Mouse (Mus musculus): ENCODE data around the gene Bglap3.

Gene Bglap3

GRCm38 (mm10) chr3:88334902-88335435 lies 37.6 kb downstream of the Bglap3 start:
- no peak for DNase-seq

GRCm38 (mm10) chr3:88334029-88334658 lies 38.4 kb downstream of the Bglap3 start:
- no peak for DNase-seq

- DNase-seq, result peak; percentile 61
These were observed 41.3 kb downstream of the Bglap3 start for GRCm38 (mm10) chr3:88331282-88331681.

- DNase-seq, result no peak
These were observed 43.6 kb downstream of the Bglap3 start for GRCm38 (mm10) chr3:88328956-88329355.

GRCm38 (mm10) chr3:88324951-88325405 lies 47.6 kb downstream of the Bglap3 start, which contains the start of gene Glmp:
Glmp (plus strand) TSS chr3:88325023.
- peak; percentile 72 for DNase-seq
